Mouse (Mus musculus) stomach, postnatal 0 days (tissue): ENCODE measurements around the gene Susd2. TPM values are rescaled to one million over a fixed set of nuclear protein-coding genes. Genes with fewer than 3 reads are reported as not detected.

ENCODE experiments used
- ATAC-seq: fragments of 200-750 bp; cut with Nextera tagmentation; 2 replicates; pipeline ENCODE4 v1.8.0; 2017; ENCODE audit not compliant: low FRiP score, low TSS enrichment
- DNase-seq: peaks from one replicate; pipeline ENCODE4 v3.0.0-alpha.2; 2016; ENCODE audit warnings: low spot score
- H3K27ac ChIP-seq: fragments of 300-500 bp; sonication (generic); replicated peaks from 2 replicates; pipeline ENCODE4 v1.5.1; 2014; ENCODE audit warnings: mild to moderate bottlenecking, control low read depth
- H3K27me3 ChIP-seq: fragments of 300-500 bp; sonication (generic); 2 replicates; pipeline ENCODE4 v1.6.1; 2014; ENCODE audit warnings: low read length; ENCODE audit not compliant: control insufficient read depth, insufficient read depth
- H3K36me3 ChIP-seq: fragments of 300-500 bp; sonication (generic); 2 replicates; pipeline ENCODE4 v1.6.1; 2014; ENCODE audit warnings: low read length, mixed read lengths; ENCODE audit not compliant: control insufficient read depth, insufficient read depth
- H3K4me1 ChIP-seq: fragments of 300-500 bp; sonication (generic); replicated peaks from 2 replicates; pipeline ENCODE4 v1.6.1; 2014; ENCODE audit warnings: antibody characterized with exemption; ENCODE audit not compliant: control insufficient read depth, insufficient read depth
- H3K4me2 ChIP-seq: fragments of 300-500 bp; sonication (generic); replicated peaks from 2 replicates; pipeline ENCODE4 v1.6.1; 2014; ENCODE audit warnings: low read depth, mild to moderate bottlenecking, control low read depth, moderate library complexity
- H3K4me3 ChIP-seq: fragments of 300-500 bp; sonication (generic); 2 replicates; pipeline ENCODE4 v1.5.1; 2014; ENCODE audit warnings: low read depth, low read length, control low read depth
- H3K9ac ChIP-seq: fragments of 300-500 bp; sonication (generic); 2 replicates; pipeline ENCODE4 v1.6.1; 2014; ENCODE audit warnings: mild to moderate bottlenecking, low read length, control low read depth, mixed read lengths
- H3K9me3 ChIP-seq: fragments of 300-500 bp; sonication (generic); 2 replicates; pipeline ENCODE4 v1.6.1; 2016; ENCODE audit warnings: low read length; ENCODE audit not compliant: control insufficient read depth
- CTCF ChIP-seq: IDR thresholded peaks from 2 replicates; pipeline ENCODE4 v1.5.1; 2016; ENCODE audit warnings: antibody characterized with exemption, low read depth, mild to moderate bottlenecking, moderate library complexity
- EP300 ChIP-seq: optimal IDR thresholded peaks from 2 replicates; pipeline ENCODE3; 2016; ENCODE audit warnings: antibody characterized with exemption
- WGBS: fragments of 180-500 bp; shearing (Covaris S2); extraction: QIAGEN DNeasy Blood & Tissue Kit; methylation state at CpG from one replicate; pipeline ENCODE4 v1.1.7; 2014; 5-methylcytosine and 5-hydroxymethylcytosine counted together
- polyA plus RNA-seq: library from polyadenylated mRNA; unstranded; fragments of >200 nt; fragmentation: Nextera tagmentation; extraction: Ambion mirVana; gene quantifications from 2 replicates; pipeline ENCODE4 v1.2.1, GENCODE M21; 2015

Susd2 gene
- polyA plus RNA-seq, 1 experiment from 2014 or later = 12.2 TPM

DNA sequence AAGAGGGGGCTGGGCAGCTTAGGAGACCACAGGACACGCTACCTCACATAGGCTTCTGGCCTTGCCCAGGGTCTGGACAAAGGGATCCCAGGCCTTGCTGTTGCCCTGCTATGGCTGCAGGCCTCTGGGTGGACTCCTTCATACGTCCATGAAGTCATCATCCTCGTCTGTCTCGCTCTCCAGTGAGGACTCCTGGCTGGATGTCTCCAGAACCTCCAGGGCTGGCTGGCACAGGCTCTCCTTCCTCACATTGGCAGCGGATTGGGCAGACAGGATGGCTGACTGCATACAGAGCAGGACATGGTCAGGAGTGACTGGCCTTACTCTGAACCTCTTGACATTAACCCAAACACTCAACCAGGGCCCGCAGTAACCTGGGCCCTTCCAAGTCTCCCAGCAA lies 2.6 kb upstream of the Susd2 start:
- Histone ChIP-seq H3K4me3 (no peak overlapping the region), H3K9ac (no peak overlapping the region), H3K27me3 (no peaks in the 10 kb centered on the region), H3K9me3 (no peaks in the 10 kb centered on the region), H3K4me1 (no peaks in the 10 kb centered on the region; the same call in 1 of the 2 replicates), H3K4me2 (no peak overlapping the region), H3K36me3 (peaks cover 19% of the 10 kb centered on the region), H3K27ac (peak overlapping the region; percentile 59; the same call in 1 of the 2 replicates)
- DNase-seq (no peak), ATAC-seq (no peak)
- WGBS = 86% methylated on average over 6 of the region's 6 CpGs
- TF ChIP-seq CTCF (no peak), EP300 (no peak)

GRCm38 (mm10) chr10:75645616-75646015 lies 1.8 kb upstream of the Susd2 start:
- Histone ChIP-seq H3K9ac (no peak overlapping the region), H3K4me3 (no peak overlapping the region), H3K27me3 (no peaks in the 10 kb centered on the region), H3K27ac (no peak overlapping the region), H3K9me3 (no peaks in the 10 kb centered on the region), H3K36me3 (peaks cover 11% of the 10 kb centered on the region), H3K4me2 (no peak overlapping the region), H3K4me1 (no peaks in the 10 kb centered on the region; the same call in 1 of the 2 replicates)
- TF ChIP-seq CTCF = no peak
- TF ChIP-seq EP300 = no peak
- ATAC-seq = no peak
- 90% methylated on average over 8 of the region's 8 CpGs for WGBS
- no peak for DNase-seq

- H3K9ac ChIP-seq = no peak overlapping the region; the same call in 1 of the 2 replicates
- H3K27ac ChIP-seq = peak overlapping the region; percentile 9; the same call in 1 of the 2 replicates
- no peaks in the 10 kb centered on the region; the same call in 1 of the 2 replicates for H3K36me3 ChIP-seq
- no peaks in the 10 kb centered on the region for H3K27me3 ChIP-seq
- DNase-seq (no peak), ATAC-seq (no peak)
- no peaks in the 10 kb centered on the region; the same call in 1 of the 2 replicates for H3K4me1 ChIP-seq
- TF ChIP-seq CTCF (no peak), EP300 (no peak)
- no peaks in the 10 kb centered on the region for H3K9me3 ChIP-seq
- H3K4me2 ChIP-seq = peak overlapping the region; percentile 43; the same call in 1 of the 2 replicates
- peak overlapping the region; percentile 3; the same call in 1 of the 2 replicates for H3K4me3 ChIP-seq
- WGBS = 79% methylated on average over 2 of the region's 2 CpGs
Observed at GRCm38 (mm10) chr10:75642891-75643290, 917 bp downstream of the Susd2 start.

- H3K4me2 ChIP-seq = no peak overlapping the region
Observed at GRCm38 (mm10) chr10:75642436-75642835, 1.4 kb downstream of the Susd2 start.

GRCm38 (mm10) chr10:75641721-75642222 lies 2.0 kb downstream of the Susd2 start:
- 76% methylated on average over 7 of the region's 7 CpGs for WGBS
- Histone ChIP-seq H3K9me3 (no peaks in the 10 kb centered on the region), H3K27me3 (no peaks in the 10 kb centered on the region), H3K27ac (no peak overlapping the region), H3K36me3 (no peaks in the 10 kb centered on the region; the same call in 1 of the 2 replicates), H3K4me1 (no peaks in the 10 kb centered on the region; the same call in 1 of the 2 replicates), H3K4me3 (no peak overlapping the region), H3K9ac (no peak overlapping the region), H3K4me2 (no peak overlapping the region)
- no peak for ATAC-seq
- TF ChIP-seq CTCF = no peak
- DNase-seq = peak; percentile 35

More at GRCm38 (mm10) chr10:75642436-75642835, 1.4 kb downstream of the Susd2 start:
- H3K36me3 ChIP-seq = no peaks in the 10 kb centered on the region; the same call in 1 of the 2 replicates
- DNase-seq (no peak), ATAC-seq (no peak)
- WGBS = 77% methylated on average over 9 of the region's 9 CpGs
- no peaks in the 10 kb centered on the region for H3K9me3 ChIP-seq
- H3K27ac ChIP-seq = no peak overlapping the region
- no peaks in the 10 kb centered on the region for H3K27me3 ChIP-seq
- no peak overlapping the region for H3K4me3 ChIP-seq
- H3K4me1 ChIP-seq = no peaks in the 10 kb centered on the region; the same call in 1 of the 2 replicates
- TF ChIP-seq CTCF = no peak
- TF ChIP-seq EP300 = no peak
- H3K9ac ChIP-seq = no peak overlapping the region

GRCm38 (mm10) chr10:75637711-75638110 lies 6.1 kb downstream of the Susd2 start:
- Histone ChIP-seq H3K4me1 (no peaks in the 10 kb centered on the region), H3K27ac (no peak overlapping the region), H3K4me3 (no peak overlapping the region), H3K36me3 (no peaks in the 10 kb centered on the region), H3K9me3 (no peaks in the 10 kb centered on the region), H3K9ac (no peak overlapping the region), H3K27me3 (no peaks in the 10 kb centered on the region), H3K4me2 (no peak overlapping the region)
- no peak for ATAC-seq
- TF ChIP-seq EP300 (no peak), CTCF (no peak)
- WGBS = 90% methylated on average over 11 of the region's 11 CpGs
- DNase-seq = no peak
